Comparison of ENCODE assay signal across 8 mouse cellular contexts in the genomic region with DNA sequence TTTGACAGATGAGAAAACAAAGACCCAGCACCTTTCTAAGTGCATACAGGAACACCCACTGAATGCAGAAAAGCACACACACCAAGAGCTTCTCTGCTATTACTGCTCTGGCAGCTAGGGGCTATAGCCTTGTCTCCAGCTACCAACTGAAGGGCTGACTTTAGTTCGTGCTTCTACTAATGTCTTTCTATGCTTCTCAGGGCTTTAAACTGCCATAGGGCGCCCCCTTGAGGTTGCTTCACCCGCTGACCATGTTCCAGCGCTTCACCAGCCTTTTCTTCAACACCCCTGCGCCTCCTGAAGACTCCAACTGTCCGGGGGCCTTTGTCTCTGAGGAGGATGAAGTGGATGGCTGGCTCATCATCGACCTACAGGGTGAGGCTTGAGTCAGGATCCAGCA. TPM values are rescaled to one million over a fixed set of nuclear protein-coding genes. Genes with fewer than 3 reads are reported as not detected.
DNase-seq lines count a peak whose midpoint lies in the region; ATAC-seq and TF ChIP-seq lines count a peak whose summit lies in the region.

No protein-coding gene starts in this region.

- no peak overlapping the region for H3K9ac ChIP-seq in heart, embryonic 12.5 days
- no peak overlapping the region for H3K9ac ChIP-seq in hindbrain, postnatal 0 days (replicated peaks; ENCODE audit: low read length)

- peak; percentile 84 to 90 for DNase-seq in heart, adult 18-20 months
- peak; percentile 81 for DNase-seq in c-Kit-positive CD71-positive TER-119-positive erythroid progenitor cells, embryonic 14.5 days (ENCODE audit: low spot score)
- DNase-seq in hindbrain, postnatal 0 days (ENCODE audit: low spot score), result peak; percentile 89
- peak; percentile 85 for DNase-seq in left cerebral cortex, postnatal 4 days
- peak; percentile 80 to 94 for DNase-seq in spleen, postnatal 4 days (ENCODE audit: low spot score in 2 of 2)

- H3K36me3 ChIP-seq in heart, embryonic 12.5 days, result peaks cover 46% of the 10 kb centered on the region
- peaks cover 28% of the 10 kb centered on the region for H3K36me3 ChIP-seq in hindbrain, postnatal 0 days (ENCODE audit: insufficient read depth, low read length)

- TF ChIP-seq CTCF in hindbrain, postnatal 0 days (IDR thresholded peaks at IDR 0.05; ENCODE audit: low read depth), result peak; percentile 86

- 36% methylated on average over 7 of the region's 7 CpGs for WGBS in heart, embryonic 12.5 days
- 22% methylated on average over 7 of the region's 7 CpGs for WGBS in hindbrain, postnatal 0 days

- peaks cover 3% of the 10 kb centered on the region for H3K27me3 ChIP-seq in heart, embryonic 12.5 days (replicated peaks)
- H3K27me3 ChIP-seq in hindbrain, postnatal 0 days (ENCODE audit: insufficient read depth, low read length), result no peaks in the 10 kb centered on the region

- H3K4me2 ChIP-seq in heart, embryonic 12.5 days, result no peak overlapping the region
- H3K4me2 ChIP-seq in hindbrain, postnatal 0 days (ENCODE audit: low read depth, low read length), result peak overlapping the region; percentile 17; the same call in 1 of the 2 replicates

- no peak overlapping the region for H3K27ac ChIP-seq in heart, embryonic 12.5 days (ENCODE audit: poor library complexity, severe bottlenecking)
- no peak overlapping the region for H3K27ac ChIP-seq in hindbrain, postnatal 0 days

- H3K4me3 ChIP-seq in heart, embryonic 12.5 days, result no peak overlapping the region
- H3K4me3 ChIP-seq in hindbrain, postnatal 0 days (ENCODE audit: low read length), result no peak overlapping the region

- no peak for ATAC-seq in heart, embryonic 12.5 days (ENCODE audit: insufficient number of reproducible peaks, low FRiP score)
- peak; percentile 29 for ATAC-seq in frontal cortex, adult (ENCODE audit: low TSS enrichment)
- ATAC-seq in hindbrain, postnatal 0 days, result peak; percentile 30; the same call in 1 of the 2 replicates
- ATAC-seq in monocyte, adult 5-6 weeks (replicated peaks; ENCODE audit: insufficient number of reproducible peaks, low FRiP score, low TSS enrichment, poor library complexity, severe bottlenecking), result peak; percentile 64

- H3K4me1 ChIP-seq in heart, embryonic 12.5 days (replicated peaks), result peaks cover 42% of the 10 kb centered on the region
- H3K4me1 ChIP-seq in hindbrain, postnatal 0 days (ENCODE audit: insufficient read depth, low read length), result peaks cover 19% of the 10 kb centered on the region

- H3K9me3 ChIP-seq in heart, embryonic 12.5 days (replicated peaks), result no peaks in the 10 kb centered on the region
- H3K9me3 ChIP-seq in hindbrain, postnatal 0 days (ENCODE audit: low read length), result no peaks in the 10 kb centered on the region

- intact Hi-C loops in left cerebral cortex, postnatal 4 days (cut with DNase I), result no loop called here

RNA-seq across cellular contexts. Expression of a gene that starts 4.2 kb away (rescaled TPM):
- total RNA-seq in heart, adult 18-20 months (2021), result 100 to 1,000 TPM; 433 to 445 TPM
- 137 and 138 TPM in 2 replicates for polyA plus RNA-seq in heart, embryonic 12.5 days (2016; fragmentation: Nextera tagmentation; extraction: Ambion mirVana)
- total RNA-seq in hindbrain, postnatal 0 days (2014; rRNA removed), result 120 and 141 TPM in 2 replicates
- polyA plus RNA-seq in hindbrain, postnatal 0 days (2015; fragmentation: Nextera tagmentation; extraction: Ambion mirVana), result 54.8 and 61.3 TPM in 2 replicates
- 100 to 1,000 TPM; 155 to 158 TPM for total RNA-seq in left cerebral cortex, postnatal 4 days (2021)
- 17.6 to 83.5 TPM (median 20.0 TPM) in 3 replicates for total RNA-seq in monocyte, adult 5-6 weeks (2017)

RNA-seq across cellular contexts. Expression of a gene that starts 27.9 kb away (rescaled TPM):
- 10 to 100 TPM; 24.0 to 27.0 TPM for total RNA-seq in heart, adult 18-20 months (2021)
- 56.1 and 56.2 TPM in 2 replicates for polyA plus RNA-seq in heart, embryonic 12.5 days (2016; fragmentation: Nextera tagmentation; extraction: Ambion mirVana)
- total RNA-seq in hindbrain, postnatal 0 days (2014; rRNA removed), result 42.7 and 49.7 TPM in 2 replicates
- 53.3 and 53.5 TPM in 2 replicates for polyA plus RNA-seq in hindbrain, postnatal 0 days (2015; fragmentation: Nextera tagmentation; extraction: Ambion mirVana)
- 10 to 100 TPM; 34.6 to 38.6 TPM for total RNA-seq in left cerebral cortex, postnatal 4 days (2021)
- 11.6 to 23.2 TPM (median 12.3 TPM) in 3 replicates for total RNA-seq in monocyte, adult 5-6 weeks (2017)
